Mouse (Mus musculus): ENCODE measurements around the gene Dbnl.

GRCm38 (mm10) chr11:5828509-5829191 is 40.4 kb downstream of the Dbnl start:
- TF ChIP-seq CTCF (IDR thresholded peaks at IDR 0.05; ENCODE audit: low read depth), result no peak
- TF ChIP-seq EP300 (IDR thresholded peaks at IDR 0.05; ENCODE audit: low read depth), result no peak

Measured in liver, postnatal 0 days (tissue).